8 mouse cellular contexts compared by ENCODE assay signal in the genomic region with DNA sequence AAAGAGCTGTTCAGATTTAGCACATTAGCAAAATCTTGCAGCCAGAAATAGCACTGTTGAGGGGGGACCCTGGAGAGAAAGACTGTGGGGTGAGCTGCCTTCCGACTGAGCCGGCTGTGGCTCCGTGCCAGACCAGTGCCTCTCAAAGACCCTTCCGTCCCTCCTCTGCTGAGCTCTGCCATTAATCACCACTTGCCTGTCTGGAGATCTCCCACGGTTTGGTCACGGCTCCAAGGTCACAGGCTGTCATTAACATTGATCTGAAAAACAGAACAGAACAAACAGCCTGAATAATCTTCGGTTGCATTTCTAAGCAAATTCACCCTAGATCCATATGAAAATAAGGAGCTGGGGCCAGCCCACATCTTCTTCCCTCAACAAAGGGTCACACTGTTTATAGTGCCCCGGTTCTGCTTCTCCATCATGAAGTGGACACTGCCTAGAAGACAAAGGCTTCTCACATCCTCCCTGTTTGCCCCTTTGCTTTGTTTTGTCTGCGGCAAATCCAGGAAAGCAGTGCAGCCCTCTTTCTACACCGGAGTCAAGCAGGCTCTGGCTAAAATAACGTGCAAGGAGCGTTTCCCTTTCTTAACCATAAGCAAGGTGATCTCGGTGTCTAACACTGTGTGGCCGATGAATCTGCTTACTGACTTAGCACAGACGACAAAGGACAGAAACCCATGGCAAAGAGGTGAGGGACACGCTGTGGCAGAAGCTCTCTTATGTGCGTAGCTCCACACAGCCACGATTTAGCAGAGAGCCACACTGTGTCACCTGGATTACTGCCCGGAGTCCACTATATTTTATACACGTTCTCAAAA. TPM values are rescaled to one million over a fixed set of nuclear protein-coding genes. Genes with fewer than 3 reads are reported as not detected.
DNase-seq lines count a peak whose midpoint lies in the region.

No protein-coding gene starts in this region.

- H3K36me3 ChIP-seq in hindbrain, embryonic 10.5 days, result no peaks in the 10 kb centered on the region

- H3K9me3 ChIP-seq in hindbrain, embryonic 10.5 days, result no peaks in the 10 kb centered on the region

- no peaks in the 10 kb centered on the region for H3K27me3 ChIP-seq in hindbrain, embryonic 10.5 days (ENCODE audit: insufficient read depth, poor library complexity, severe bottlenecking)

- peaks cover 42% of the 10 kb centered on the region for H3K4me1 ChIP-seq in hindbrain, embryonic 10.5 days (replicated peaks)

- peak overlapping the region; percentile 89 for H3K27ac ChIP-seq in hindbrain, embryonic 10.5 days

- peak; percentile 34 for DNase-seq in MN1 (ENCODE audit: low spot score)
- peak; percentile 31 to 38 for DNase-seq in adrenal gland, adult 18-20 months (ENCODE audit: low spot score in 2 of 2)
- DNase-seq in embryo, embryonic 9.5 days (ENCODE audit: extremely low spot score), result peak; percentile 77
- DNase-seq in hindbrain, embryonic 10.5 days (ENCODE audit: low spot score), result peak; percentile 81
- peak; percentile 15 to 25 for DNase-seq in left cerebral cortex, adult 8-10 months (ENCODE audit: low spot score in 2 of 2)
- peak; percentile 58 for DNase-seq in retina, embryonic 14.5 days (ENCODE audit: low spot score)
- DNase-seq in thymus, postnatal 0 days (ENCODE audit: low spot score), result no peak
- DNase-seq in urinary bladder, postnatal 36 days (ENCODE audit: low spot score in 2 of 2), result no peak

- WGBS in hindbrain, embryonic 10.5 days, result 15% methylated on average over 20 of the region's 20 CpGs

- H3K4me3 ChIP-seq in hindbrain, embryonic 10.5 days, result peak overlapping the region; percentile 29

RNA-seq across cellular contexts. Expression of a gene that starts 47.5 kb away (rescaled TPM):
- 1 to 10 TPM; 2.0 to 2.1 TPM for total RNA-seq in adrenal gland, adult 18-20 months (2021)
- 9.7 and 10.7 TPM in 2 replicates for polyA plus RNA-seq in hindbrain, embryonic 10.5 days (2016; fragmentation: Nextera tagmentation; extraction: Ambion mirVana)
- 1 to 10 TPM; 3.0 to 3.7 (median 3.2) TPM for total RNA-seq in left cerebral cortex, adult 8-10 months (2022)
- 4.1 and 4.7 TPM in 2 replicates for polyA plus RNA-seq in thymus, postnatal 0 days (2015; fragmentation: Nextera tagmentation; extraction: Ambion mirVana)

RNA-seq across cellular contexts. Expression of a gene that starts 51.3 kb away (rescaled TPM):
- total RNA-seq in adrenal gland, adult 18-20 months (2021), result under 1 TPM in 1 of 2 experiments, not detected in 1; 0.45 TPM
- 0.50 and 0.72 TPM in 2 replicates for polyA plus RNA-seq in hindbrain, embryonic 10.5 days (2016; fragmentation: Nextera tagmentation; extraction: Ambion mirVana)
- total RNA-seq in left cerebral cortex, adult 8-10 months (2022), result under 1 TPM in 2 of 4 experiments, not detected in 2; 0.41 to 0.84 TPM
- polyA plus RNA-seq in thymus, postnatal 0 days (2015; fragmentation: Nextera tagmentation; extraction: Ambion mirVana), result 0.22 and 0.34 TPM in 2 replicates

Comparison
In these comparisons a context has a peak if more than half of its experiments do, and no peak if none do; other contexts are left out.
1. DNase-seq: peak in MN1 (single experiment), adrenal gland, adult 18-20 months (2 of 2), embryo, embryonic 9.5 days (single experiment), hindbrain, embryonic 10.5 days (single experiment), left cerebral cortex, adult 8-10 months (2 of 2) and retina, embryonic 14.5 days (single experiment); none in thymus, postnatal 0 days (single experiment) and urinary bladder, postnatal 36 days (0 of 2).